Mouse (Mus musculus): ENCODE data around the gene Tagln. TPM values are rescaled to one million over a fixed set of nuclear protein-coding genes. Genes with fewer than 3 reads are reported as not detected.

The Tagln gene
- polyA plus RNA-seq, 1 experiment, result 13.7 TPM

DNA sequence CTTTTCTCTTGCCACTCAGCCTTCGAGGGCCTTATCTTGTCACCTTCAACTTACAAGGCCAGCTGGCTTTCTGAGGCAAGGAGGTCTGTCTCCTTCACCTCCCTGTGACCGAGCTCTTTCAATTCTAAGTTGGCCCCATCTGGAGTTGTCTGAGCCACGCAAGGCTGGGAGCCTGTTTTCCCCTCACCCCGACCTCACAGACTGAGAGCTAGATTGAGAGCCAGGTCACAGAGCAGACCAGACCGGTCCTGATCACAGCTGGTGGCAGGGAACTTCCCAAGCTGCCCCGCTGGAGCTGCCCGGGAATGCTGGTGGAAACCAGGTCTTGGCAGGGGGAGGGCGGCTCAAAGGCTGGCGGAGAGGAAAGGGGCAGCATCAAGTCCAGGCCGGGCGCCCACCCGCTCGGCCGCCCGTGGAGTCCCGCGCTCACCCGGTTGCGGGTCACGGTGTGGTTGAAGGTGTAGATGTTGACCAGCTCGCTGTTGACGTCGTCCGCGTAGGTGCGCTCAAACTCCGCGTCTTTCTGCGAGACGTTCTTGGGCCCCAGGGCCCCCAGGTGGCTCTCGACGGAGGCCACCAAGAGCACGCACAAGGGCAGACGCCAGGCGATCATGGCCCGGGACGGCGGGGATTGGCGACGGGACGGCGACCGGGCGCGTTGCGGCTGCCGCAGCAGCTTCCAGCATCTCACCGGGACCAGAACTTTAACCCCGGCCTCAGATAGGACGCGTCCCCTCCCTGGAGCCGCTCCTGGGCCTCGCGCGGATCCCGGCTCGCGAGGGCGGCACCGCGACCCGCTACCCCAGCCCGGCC, 18.6 kb upstream of the Tagln start:
- Histone ChIP-seq H3K4me1 (ENCODE audit: control insufficient read depth, insufficient read depth, low read length) (peaks cover 18% of the 10 kb centered on the region; the same call in 1 of the 2 replicates), H3K4me3 (replicated peaks; ENCODE audit: insufficient read depth, low read depth, low read length) (peak overlapping the region; percentile 80), H3K27me3 (ENCODE audit: control insufficient read depth, insufficient read depth, low read length) (no peaks in the 10 kb centered on the region), H3K27ac (ENCODE audit: insufficient read depth, low read length) (peak overlapping the region; percentile 87)
- 0 out of 2 replicates have a peak, but pooled peaks have one; percentile 15 for TF ChIP-seq POLR2A (IDR thresholded peaks at IDR 0.05; ENCODE audit: borderline replicate concordance, insufficient read depth, low read length)
- no peak for TF ChIP-seq CTCF (IDR thresholded peaks at IDR 0.05; ENCODE audit: borderline replicate concordance, insufficient read depth, low read depth, low read length)
- peak; percentile 67 to 72 for DNase-seq
- under 1% methylated on average over 63 of the region's 63 CpGs for WGBS

- Histone ChIP-seq H3K27ac (ENCODE audit: insufficient read depth, low read length) (peak overlapping the region; percentile 87), H3K4me1 (ENCODE audit: control insufficient read depth, insufficient read depth, low read length) (peaks cover 18% of the 10 kb centered on the region; the same call in 1 of the 2 replicates), H3K27me3 (ENCODE audit: control insufficient read depth, insufficient read depth, low read length) (no peaks in the 10 kb centered on the region), H3K4me3 (replicated peaks; ENCODE audit: insufficient read depth, low read depth, low read length) (peak overlapping the region; percentile 80)
- WGBS, result 36% methylated on average over 13 of the region's 13 CpGs
- DNase-seq, result no peak
- no peak for TF ChIP-seq POLR2A (IDR thresholded peaks at IDR 0.05; ENCODE audit: borderline replicate concordance, insufficient read depth, low read length)
- TF ChIP-seq CTCF (IDR thresholded peaks at IDR 0.05; ENCODE audit: borderline replicate concordance, insufficient read depth, low read depth, low read length), result no peak
These were observed 17.8 kb upstream of the Tagln start for GRCm38 (mm10) chr9:45953511-45954293.

GRCm38 (mm10) chr9:45952890-45953289, 17.0 kb upstream of the Tagln start:
- 69% methylated on average over 7 of the region's 7 CpGs for WGBS
- no peak for TF ChIP-seq CTCF (IDR thresholded peaks at IDR 0.05; ENCODE audit: borderline replicate concordance, insufficient read depth, low read depth, low read length)
- no peak for TF ChIP-seq POLR2A (IDR thresholded peaks at IDR 0.05; ENCODE audit: borderline replicate concordance, insufficient read depth, low read length)
- DNase-seq, result no peak
- H3K4me1 ChIP-seq (ENCODE audit: control insufficient read depth, insufficient read depth, low read length), result peaks cover 20% of the 10 kb centered on the region
- no peaks in the 10 kb centered on the region for H3K27me3 ChIP-seq (ENCODE audit: control insufficient read depth, insufficient read depth, low read length)
- no peak overlapping the region for H3K27ac ChIP-seq (ENCODE audit: insufficient read depth, low read length)
- peak overlapping the region; percentile 80 for H3K4me3 ChIP-seq (replicated peaks; ENCODE audit: insufficient read depth, low read depth, low read length)

DNA sequence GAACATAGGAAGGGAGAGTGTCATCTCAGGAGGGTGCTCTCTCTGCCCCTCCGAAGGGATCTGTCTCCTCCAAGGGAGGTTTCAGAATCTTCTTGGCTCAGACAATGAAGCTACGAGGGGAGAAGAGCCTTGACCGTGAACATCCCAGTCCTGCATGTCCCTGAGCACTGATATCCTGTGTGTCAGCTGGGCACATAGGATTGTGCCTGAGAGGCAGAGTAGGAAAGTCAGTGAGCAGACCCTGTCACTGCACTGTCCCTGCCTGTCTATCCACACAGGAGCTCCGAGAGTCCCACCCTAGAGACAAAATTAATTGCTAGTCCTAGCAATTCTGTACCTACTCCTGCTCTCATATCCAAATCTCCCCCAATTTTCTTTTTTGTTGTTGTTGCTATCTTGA, 16.2 kb upstream of the Tagln start:
- H3K4me1 ChIP-seq (ENCODE audit: control insufficient read depth, insufficient read depth, low read length), result peaks cover 26% of the 10 kb centered on the region
- H3K27ac ChIP-seq (ENCODE audit: insufficient read depth, low read length), result no peak overlapping the region
- H3K27me3 ChIP-seq (ENCODE audit: control insufficient read depth, insufficient read depth, low read length), result no peaks in the 10 kb centered on the region
- DNase-seq, result no peak
- WGBS, result 88% methylated on average over 4 of the region's 4 CpGs
- no peak for TF ChIP-seq CTCF (IDR thresholded peaks at IDR 0.05; ENCODE audit: borderline replicate concordance, insufficient read depth, low read depth, low read length)
- no peak overlapping the region for H3K4me3 ChIP-seq (replicated peaks; ENCODE audit: insufficient read depth, low read depth, low read length)

DNA sequence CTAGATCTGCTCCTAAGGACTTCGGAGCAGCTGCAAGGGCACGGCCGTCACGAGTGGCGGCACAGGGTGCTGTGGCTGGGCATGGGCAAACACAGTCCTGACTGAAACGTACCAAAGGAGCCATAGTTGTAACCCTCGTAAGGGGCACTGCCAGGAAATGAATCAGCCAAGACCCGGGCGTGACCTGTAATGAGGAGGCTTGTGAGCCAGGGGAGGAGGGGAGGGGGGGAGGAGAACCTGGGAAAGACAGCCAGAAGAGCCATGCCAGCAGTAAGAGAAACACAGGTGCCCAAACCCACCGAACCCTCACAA, 11.0 kb upstream of the Tagln start:
- H3K27me3 ChIP-seq (ENCODE audit: control insufficient read depth, insufficient read depth, low read length), result no peaks in the 10 kb centered on the region
- H3K27ac ChIP-seq (ENCODE audit: insufficient read depth, low read length), result no peak overlapping the region
- no peak overlapping the region for H3K4me3 ChIP-seq (replicated peaks; ENCODE audit: insufficient read depth, low read depth, low read length)
- peaks cover 57% of the 10 kb centered on the region for H3K4me1 ChIP-seq (ENCODE audit: control insufficient read depth, insufficient read depth, low read length)
- 80% methylated on average over 10 of the region's 10 CpGs for WGBS
- DNase-seq, result no peak
- TF ChIP-seq CTCF (IDR thresholded peaks at IDR 0.05; ENCODE audit: borderline replicate concordance, insufficient read depth, low read depth, low read length) (no peak), POLR2A (IDR thresholded peaks at IDR 0.05; ENCODE audit: borderline replicate concordance, insufficient read depth, low read length) (no peak)

DNA sequence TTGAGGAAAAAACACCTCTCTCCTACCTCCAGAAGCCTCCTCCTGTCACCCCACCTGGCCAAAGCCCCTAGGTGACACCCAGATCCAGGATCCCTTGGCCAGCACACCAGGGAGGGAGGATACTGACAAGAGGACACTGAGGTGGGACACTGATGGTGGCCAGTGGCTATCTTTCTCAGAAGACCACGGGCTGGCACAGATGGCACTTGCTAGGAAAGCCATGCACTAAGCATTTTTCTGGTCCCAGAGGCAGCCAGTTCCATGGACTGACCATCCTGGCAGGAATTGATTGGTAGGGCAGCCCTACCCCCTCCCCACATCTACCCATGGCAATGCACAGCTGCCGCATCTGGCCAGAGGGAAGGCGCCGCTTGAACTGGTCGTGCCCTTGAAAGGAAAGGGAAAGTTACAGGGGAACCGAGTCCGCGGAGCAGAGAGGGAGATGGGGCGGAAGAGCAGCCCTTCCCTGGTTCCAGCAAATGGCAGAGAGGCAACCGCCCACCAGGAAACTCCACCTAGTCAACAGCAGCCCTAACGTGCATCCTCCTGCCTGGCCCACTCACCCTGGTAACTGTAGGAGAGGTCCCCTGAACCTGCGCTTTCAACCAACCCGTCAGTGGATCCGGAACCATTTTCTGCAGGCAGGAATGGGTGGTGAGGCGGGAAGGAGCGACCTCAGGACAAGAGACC, 10.5 kb upstream of the Tagln start:
- Histone ChIP-seq H3K4me1 (ENCODE audit: control insufficient read depth, insufficient read depth, low read length) (peaks cover 55% of the 10 kb centered on the region), H3K4me3 (replicated peaks; ENCODE audit: insufficient read depth, low read depth, low read length) (no peak overlapping the region), H3K27ac (ENCODE audit: insufficient read depth, low read length) (peak overlapping the region; percentile 39; the same call in 1 of the 2 replicates), H3K27me3 (ENCODE audit: control insufficient read depth, insufficient read depth, low read length) (no peaks in the 10 kb centered on the region)
- TF ChIP-seq POLR2A (IDR thresholded peaks at IDR 0.05; ENCODE audit: borderline replicate concordance, insufficient read depth, low read length) (no peak), CTCF (IDR thresholded peaks at IDR 0.05; ENCODE audit: borderline replicate concordance, insufficient read depth, low read depth, low read length) (no peak)
- 85% methylated on average over 16 of the region's 16 CpGs for WGBS
- no peak for DNase-seq

GRCm38 (mm10) chr9:45945721-45946120, 9.9 kb upstream of the Tagln start:
- peaks cover 55% of the 10 kb centered on the region for H3K4me1 ChIP-seq (ENCODE audit: control insufficient read depth, insufficient read depth, low read length)
- no peak for TF ChIP-seq POLR2A (IDR thresholded peaks at IDR 0.05; ENCODE audit: borderline replicate concordance, insufficient read depth, low read length)
- TF ChIP-seq CTCF (IDR thresholded peaks at IDR 0.05; ENCODE audit: borderline replicate concordance, insufficient read depth, low read depth, low read length), result no peak
- H3K27me3 ChIP-seq (ENCODE audit: control insufficient read depth, insufficient read depth, low read length), result no peaks in the 10 kb centered on the region
- H3K4me3 ChIP-seq (replicated peaks; ENCODE audit: insufficient read depth, low read depth, low read length), result no peak overlapping the region
- WGBS, result 39% methylated on average over 13 of the region's 13 CpGs
- peak; percentile 66 to 74 for DNase-seq
- H3K27ac ChIP-seq (ENCODE audit: insufficient read depth, low read length), result peak overlapping the region; percentile 39
